Mouse (Mus musculus): ENCODE results near the gene Llcfc1.

Gene Llcfc1

GRCm38 (mm10) chr6:41701245-41701644 lies 17.0 kb downstream of the Llcfc1 start:
- no peak for DNase-seq (ENCODE audit: extremely low read depth, insufficient read length, low spot score)

GRCm38 (mm10) chr6:41702928-41703327 lies 18.7 kb downstream of the Llcfc1 start:
- no peak for DNase-seq (ENCODE audit: extremely low read depth, insufficient read length, low spot score)

- no peak for DNase-seq (ENCODE audit: extremely low read depth, insufficient read length, low spot score)
Observed at GRCm38 (mm10) chr6:41704123-41704522, 19.9 kb downstream of the Llcfc1 start, which contains the start of gene Kel. Gene Kel, minus strand, starts transcription at chr6:41704339.

GRCm38 (mm10) chr6:41706275-41706674 lies 22.0 kb downstream of the Llcfc1 start:
- no peak for DNase-seq (ENCODE audit: extremely low read depth, insufficient read length, low spot score)

GRCm38 (mm10) chr6:41710281-41710680 lies 26.1 kb downstream of the Llcfc1 start:
- no peak for DNase-seq (ENCODE audit: extremely low read depth, insufficient read length, low spot score)

GRCm38 (mm10) chr6:41721430-41721829 lies 37.2 kb downstream of the Llcfc1 start:
- DNase-seq (ENCODE audit: extremely low read depth, insufficient read length, low spot score): no peak

GRCm38 (mm10) chr6:41727989-41728609 lies 43.9 kb downstream of the Llcfc1 start:
- DNase-seq (ENCODE audit: extremely low read depth, insufficient read length, low spot score): no peak

GRCm38 (mm10) chr6:41734719-41735470 lies 50.7 kb downstream of the Llcfc1 start:
- no peak for DNase-seq (ENCODE audit: extremely low read depth, insufficient read length, low spot score)
